Mouse (Mus musculus) cerebellum, adult 9-10 months (tissue): ENCODE measurements around the gene B3galt1.

Experiments used
- DNase-seq: peaks from one replicate; pipeline ENCODE4 v3.0.0; 2022

The B3galt1 gene

DNA sequence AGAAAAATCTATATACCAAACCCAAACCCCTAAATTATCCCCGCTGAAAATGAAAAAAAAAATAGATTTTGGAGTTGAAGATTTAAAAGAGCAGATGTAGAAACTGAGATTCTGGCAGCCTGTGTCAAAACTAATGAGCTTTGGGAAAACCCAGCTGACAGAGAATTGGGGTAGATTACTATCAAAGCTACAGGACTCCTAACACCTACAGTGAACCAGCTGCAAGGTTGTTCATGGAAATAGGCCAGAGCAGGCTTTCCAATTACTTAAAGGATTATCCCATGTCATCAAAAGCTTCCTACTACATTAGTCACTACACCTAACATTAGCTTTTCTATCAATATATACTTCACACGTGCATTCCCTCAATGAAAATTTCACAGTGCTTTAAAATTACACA lies 165.1 kb downstream of the B3galt1 start:
- no peak for DNase-seq

DNA sequence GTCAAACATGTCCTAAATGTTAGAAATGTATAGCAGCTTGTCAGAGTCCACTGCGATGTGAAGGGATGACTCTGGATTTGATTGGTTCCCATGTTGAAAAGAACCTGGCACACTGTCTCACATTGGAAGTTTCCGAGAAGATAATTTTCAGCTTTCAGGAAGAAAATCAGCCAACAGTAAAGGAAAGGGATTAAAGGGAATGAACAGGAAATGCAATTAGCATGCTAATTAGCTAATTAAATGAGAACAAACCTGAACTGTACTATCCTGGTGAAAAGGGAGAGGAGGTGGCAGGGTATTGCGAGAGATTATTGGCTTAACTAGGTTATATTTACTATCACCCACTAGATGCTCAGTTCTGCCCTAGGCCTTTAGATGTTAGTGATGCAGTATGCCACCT lies 185.9 kb downstream of the B3galt1 start:
- no peak for DNase-seq

DNA sequence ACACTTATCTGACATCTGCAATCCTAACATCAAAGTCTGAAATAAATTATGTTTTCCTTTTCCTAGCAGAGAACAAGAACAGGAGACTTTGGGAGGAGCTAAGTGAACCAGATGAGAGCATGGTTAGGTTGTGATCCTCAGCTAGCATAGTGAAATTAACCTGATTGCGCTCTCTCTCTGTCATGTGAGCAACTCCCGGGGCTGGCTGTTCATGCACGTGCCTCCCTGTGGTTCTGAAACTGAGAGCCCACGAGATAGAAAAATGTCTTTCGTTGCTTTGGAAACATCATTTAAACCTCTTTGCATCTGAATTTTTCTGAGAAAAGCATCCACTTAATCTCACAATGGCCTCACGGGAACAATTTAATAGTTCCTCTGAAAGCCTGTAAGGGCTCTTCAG lies 190.8 kb downstream of the B3galt1 start:
- no peak for DNase-seq

DNA sequence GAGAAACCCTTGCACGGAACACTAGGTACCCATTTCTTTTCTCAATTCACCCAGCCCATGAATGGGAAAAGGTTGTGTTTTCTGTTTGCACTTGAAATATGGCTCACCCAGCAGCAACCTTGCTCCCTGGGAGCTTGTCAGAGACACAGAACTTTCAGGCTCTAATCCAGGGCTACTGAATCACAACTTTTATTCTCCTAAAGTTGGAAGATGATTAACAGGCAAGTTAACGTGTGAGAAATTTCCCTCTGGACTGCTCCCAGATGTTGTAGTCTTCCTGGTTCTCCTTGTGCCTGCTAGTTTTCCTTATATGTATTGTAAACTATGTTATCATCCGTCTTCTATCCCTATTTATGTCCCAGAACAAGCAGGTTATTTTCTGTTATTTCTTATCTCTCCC lies 221.9 kb downstream of the B3galt1 start:
- DNase-seq: no peak

DNA sequence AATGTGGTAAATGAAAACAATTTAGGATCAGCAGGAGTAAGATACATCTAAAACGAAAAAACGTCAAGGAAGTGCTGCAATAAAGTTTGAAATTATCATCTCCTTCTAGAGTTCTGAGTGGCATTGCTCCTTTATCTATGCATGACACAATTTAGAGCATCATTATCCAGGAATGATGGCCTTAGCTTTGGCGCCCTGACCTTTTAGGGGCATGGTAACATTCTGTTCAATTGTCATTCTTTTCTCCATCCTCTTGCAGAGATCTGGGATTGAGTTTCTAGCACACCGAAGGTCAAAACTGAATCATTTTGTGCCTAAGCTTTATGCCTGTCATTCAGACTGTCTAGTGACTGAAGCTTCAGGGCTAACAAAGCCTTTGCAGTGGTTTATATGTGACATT lies 231.9 kb downstream of the B3galt1 start:
- no peak for DNase-seq

DNA sequence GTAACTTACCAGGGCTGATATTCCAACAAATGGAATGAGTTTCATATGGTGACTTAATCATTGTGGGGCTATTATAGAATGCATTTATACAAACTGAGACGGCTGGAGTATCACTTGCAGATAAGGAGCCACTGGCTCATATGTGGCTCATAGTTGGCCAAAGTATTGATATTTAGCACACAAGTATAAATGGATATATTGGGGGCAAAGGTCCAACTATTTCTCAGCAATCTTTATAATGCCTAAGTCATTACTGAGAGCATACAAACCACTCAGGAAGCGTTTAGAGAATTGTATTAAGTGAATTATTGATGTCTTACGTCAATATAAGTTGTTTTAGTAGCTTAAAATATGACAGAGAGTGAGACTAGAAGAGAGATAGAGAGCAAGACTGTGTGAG lies 234.3 kb downstream of the B3galt1 start:
- DNase-seq: no peak

DNA sequence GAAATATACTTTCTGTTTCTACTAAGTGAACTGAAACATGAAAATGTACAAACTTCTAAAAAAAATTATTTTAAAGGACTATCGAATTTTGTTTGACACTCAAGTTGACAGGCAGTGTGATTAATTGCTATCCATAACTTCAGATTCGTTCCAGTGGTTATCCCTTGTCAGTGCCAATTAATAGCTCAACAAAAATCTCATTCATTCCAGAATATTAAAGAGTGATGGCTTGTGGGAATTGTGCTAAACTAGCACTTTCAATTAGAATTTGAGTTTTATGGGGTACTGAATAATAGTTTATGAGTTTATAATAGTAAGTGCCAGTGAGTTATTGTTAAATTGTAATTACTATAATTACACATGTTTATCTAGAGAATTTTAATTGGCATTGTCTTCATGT lies 250.5 kb downstream of the B3galt1 start:
- no peak for DNase-seq

DNA sequence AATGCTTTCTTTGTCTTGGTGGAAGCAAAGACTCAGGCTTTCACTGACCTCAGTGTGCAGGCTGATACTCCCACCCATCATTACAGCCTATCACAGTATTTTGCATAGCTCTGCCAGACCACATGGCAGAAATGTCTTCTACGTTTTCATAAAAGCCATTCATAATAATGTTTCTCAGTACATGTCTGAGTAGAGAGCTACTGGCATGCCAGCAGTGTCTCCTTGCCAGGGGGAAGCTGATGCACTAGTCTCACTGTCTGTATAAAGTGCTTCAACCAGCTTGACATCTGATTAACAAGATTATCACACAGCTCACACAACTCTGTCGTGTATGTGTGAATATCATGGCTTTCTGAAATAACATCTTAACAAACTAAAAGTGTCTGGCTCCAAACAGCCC lies 252.3 kb downstream of the B3galt1 start:
- DNase-seq: no peak

DNA sequence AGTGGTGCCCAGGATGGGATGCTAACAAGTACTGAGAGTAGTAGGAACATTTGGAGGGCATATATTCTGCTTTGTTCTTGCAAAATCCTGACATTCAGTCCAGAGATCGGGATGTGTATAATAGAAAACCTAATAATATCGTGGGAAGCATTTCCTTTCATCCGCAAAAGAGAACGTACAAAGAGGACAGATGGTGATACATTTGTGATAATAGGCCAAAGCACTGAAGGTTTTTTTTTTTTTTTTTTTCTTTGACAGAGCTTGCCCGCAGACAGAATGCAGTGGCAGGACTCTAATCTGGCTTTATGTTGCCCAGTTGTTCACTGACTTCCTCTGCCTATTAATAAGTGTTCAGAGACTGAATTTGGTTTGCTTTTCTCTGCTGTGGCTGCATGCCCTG lies 256.7 kb downstream of the B3galt1 start:
- peak; percentile 17 for DNase-seq

DNA sequence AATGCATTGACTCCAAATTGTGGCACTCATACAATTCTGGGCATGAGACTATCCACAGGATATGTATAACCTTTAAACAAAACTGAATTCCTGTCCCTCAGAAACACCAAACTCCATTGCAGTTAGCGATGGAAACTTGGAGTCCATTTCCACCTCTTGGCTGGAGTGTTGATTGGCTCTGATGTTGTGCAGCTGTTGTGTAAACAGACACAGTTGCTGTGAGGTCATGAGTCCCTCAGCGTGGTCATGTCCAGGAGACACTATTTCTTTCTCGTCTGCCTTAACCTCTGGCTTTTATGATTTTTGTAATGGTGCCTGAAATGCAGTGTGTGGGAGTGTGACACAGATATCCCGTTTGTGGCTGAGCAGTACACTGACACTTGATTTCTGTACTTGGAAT lies 262.0 kb downstream of the B3galt1 start:
- no peak for DNase-seq

DNA sequence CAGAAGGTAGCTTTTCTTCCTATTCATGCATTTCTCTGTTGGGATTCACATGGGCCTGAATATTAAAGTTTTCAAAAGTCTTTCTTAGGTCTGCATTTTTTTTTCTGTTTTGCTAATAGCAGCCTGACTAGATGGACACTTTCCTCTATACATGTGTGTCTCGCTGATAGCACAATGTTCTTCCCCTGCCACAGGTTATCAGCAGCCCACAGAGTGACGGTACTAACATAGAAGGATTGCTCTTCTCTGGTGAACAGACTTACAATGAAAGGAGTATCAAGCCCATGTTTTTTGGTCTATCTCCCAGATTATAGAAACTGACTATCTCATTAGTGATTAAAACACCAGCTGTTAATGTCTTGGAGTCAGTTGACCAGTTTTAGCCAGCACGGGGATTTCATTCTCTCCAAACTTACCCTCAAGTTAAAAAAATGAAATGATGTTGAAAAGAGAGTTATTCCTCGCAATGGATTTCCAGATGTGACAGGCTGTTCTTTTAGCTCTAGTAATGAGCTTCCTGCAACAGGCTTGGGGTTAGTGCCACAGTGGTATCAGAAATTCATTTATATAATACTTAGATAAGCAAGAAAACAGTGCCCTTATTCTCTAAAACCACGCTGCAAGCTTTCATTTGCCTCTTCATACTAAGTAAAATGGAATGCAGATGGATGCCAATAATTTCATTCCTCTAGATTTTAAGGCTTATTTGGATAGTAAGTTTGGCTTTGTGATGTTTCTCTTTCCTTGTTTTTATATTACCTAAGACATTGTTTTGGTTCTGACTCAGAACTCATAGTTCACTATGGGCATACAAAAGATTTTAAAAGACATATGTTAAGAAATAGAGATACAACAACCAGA lies 263.6 kb downstream of the B3galt1 start:
- DNase-seq: no peak

DNA sequence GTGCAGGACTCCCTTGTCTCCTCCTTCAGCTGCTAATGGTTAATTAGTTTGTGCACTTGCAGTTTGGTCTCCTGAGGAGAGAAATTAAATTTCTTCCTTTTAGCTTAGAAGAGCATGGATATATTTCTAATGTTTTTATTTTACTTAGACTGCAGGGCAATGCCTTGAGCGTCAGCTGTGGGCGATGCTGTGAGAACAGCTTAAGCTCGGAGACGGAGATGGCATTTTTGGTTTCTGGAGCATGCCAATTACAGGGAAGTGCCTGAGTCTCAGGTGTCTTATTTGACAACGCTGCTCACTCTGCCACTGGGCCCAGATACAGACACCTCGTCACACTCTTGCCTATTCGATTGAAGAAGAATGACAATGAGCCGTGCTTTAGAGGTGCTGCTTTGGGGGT lies 282.1 kb downstream of the B3galt1 start:
- no peak for DNase-seq

DNA sequence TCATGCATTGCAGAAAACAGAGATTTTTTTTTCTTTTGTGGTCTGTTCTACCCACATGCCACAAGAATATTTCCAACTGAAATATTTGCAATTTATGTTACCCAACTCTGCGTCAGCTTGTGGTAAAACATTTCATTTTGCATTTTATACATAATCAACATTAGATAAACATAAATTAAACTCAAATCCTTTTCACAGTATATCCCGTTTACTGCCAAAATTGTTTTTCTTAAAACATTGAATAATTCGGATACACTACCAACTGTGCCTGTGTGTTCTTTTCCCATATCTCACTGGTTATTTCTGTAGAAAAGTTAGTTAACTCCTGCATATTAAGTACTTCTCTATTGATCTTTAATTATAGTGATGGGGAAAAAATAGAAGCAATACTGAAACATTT lies 285.1 kb downstream of the B3galt1 start:
- DNase-seq: no peak

DNA sequence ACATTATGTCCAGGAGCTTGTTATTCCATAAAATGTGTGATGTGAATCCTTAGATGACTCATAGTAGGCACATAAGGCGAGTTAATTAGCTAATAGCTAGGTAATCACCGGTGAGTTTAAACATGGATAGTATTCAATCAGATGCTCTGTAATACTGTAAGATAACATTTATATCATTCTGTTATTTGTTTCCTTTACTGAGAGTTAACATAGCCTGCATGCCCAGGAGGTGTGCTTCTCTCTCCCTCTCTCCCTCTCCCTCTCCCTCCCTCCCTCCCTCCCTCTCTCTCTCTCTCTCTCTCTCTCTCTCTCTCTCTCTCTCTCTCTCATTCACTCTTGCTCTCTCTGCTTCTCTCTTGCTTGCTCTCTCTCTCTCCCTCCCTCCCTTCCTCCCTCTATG lies 292.7 kb downstream of the B3galt1 start:
- DNase-seq: no peak

DNA sequence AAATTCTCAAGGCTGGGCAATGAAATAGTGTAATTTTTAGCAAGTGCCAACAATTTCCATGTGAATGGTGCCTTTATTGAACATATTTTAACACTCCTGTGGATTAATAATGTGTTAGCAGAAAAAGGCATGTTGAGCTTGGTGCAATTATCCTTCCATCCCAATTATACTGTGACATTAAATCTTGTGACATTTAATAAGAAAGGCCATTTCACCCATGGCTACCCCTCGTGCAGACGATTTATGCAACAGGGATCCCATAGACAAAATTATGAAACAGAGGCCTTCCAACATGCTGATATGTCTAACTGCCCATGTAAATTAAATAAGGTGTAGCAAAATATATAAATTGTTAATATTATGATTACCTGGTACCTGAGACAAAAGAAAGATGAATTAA lies 293.3 kb downstream of the B3galt1 start:
- no peak for DNase-seq

DNA sequence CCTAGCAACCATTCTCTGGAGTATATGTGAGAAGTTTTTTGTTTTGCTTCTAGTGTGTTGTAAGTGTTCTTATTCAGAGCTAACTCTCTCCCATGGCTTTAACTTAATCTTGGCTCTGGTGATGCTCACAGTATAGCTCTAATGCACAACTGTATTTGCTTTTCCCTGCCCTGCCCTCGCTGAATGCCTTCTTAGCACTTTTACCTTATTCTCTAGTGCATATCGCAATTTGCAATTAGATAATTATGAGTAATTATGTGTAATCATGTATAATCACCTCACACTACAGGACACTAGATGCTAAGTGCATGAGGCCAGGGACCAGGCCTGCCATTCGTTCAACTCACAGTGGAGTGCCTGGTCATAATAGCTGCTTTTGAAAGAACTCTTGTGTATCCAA lies 307.7 kb downstream of the B3galt1 start:
- no peak for DNase-seq

DNA sequence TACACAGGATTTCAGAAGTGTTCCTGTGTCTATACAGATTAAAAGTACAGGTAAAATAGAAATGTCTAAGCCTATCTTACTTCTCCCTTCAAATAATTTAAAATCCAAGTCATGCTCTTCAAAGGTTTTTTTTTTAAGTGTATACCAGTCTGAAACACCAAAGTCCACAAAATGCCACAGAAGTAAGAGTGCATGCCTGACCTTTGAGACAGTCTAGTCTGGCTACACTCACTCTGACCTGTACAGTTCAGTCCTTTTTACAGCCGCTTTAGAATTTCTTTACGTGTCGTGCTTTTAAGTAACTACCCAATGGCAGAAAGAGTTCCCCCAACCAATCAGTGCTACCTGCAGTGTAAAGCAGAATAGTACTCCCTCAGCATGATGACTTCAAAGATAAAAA lies 314.2 kb downstream of the B3galt1 start:
- DNase-seq: no peak

DNA sequence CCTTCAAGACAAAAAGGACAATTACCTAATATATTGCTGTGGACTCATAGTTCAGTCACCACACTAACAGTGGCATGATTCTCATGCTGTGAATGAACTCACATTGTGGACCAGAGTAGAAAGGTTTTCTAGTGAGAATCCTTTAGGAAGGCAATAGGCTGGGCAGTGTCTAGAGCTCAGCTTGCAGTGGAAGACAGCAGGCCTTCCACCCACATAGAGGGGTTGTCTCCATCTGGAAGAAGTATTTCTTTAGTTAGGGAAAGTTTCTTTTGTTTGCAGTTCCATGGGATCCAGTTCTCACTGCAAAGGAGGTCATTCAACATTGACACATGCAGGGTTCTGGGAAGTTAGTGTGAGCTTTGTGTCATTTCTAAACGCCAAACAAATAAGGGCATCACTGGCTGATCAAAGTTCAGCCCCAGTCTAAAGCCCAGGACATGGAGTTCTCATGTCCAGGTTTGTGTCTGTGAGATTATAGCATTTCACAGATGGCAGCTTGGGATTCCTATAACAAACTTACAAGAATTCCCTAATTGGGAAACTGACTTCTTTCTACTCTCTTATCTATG lies 316.1 kb downstream of the B3galt1 start:
- DNase-seq: no peak

DNA sequence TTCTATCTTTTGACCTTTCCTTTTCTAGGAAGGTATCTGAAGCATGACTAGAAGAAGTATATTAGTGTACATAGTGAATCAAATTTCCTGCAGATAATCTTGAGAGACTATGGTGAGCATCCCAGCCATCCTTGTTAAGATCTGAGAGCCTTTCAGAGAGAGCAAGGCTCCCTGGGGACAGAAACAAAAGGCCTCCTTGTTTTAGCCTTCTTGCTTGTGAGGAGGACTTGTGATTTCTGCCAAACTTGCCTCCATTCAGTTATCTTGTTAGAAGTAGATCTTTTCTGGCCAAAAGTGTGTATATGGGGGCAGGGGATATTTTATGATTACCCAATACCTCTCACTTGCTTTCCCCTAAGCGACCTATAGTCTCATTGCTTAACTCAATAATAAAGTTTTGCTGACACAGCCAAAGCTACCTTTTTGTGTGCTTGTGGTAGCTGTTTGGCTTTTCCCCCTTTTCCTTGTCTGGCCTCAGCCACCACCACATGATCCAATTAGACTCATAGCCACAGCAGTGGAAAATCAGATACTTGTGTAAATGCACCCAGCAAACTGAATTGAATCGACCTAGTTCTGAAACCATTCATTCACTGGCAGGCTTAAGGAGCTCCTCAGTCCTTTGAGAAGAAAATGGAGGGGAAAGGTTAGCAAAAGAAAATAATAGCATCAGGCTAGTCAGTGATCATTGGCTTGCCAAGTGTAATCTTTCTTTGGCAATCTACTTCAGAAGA lies 332.5 kb downstream of the B3galt1 start:
- DNase-seq: peak; percentile 8

DNA sequence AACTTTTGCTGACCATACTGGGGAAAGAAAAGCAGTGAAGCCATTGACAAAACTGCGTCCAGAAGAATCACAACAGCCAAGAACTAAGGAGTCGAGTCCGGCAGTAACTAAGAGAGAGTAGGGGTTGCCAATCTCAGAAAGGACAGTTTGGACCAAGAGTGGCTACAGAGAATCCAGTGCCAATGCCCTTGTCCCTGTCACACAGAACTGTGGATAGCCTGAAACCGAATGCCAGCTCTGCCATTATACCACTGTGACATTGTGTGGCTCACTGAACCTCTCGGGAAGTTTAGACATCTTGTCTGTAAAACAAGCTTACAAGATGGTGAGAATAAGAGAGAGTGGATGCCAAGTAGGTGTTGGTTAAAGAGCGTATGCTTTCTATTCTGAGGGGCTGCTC lies 335.9 kb downstream of the B3galt1 start:
- DNase-seq: no peak

DNA sequence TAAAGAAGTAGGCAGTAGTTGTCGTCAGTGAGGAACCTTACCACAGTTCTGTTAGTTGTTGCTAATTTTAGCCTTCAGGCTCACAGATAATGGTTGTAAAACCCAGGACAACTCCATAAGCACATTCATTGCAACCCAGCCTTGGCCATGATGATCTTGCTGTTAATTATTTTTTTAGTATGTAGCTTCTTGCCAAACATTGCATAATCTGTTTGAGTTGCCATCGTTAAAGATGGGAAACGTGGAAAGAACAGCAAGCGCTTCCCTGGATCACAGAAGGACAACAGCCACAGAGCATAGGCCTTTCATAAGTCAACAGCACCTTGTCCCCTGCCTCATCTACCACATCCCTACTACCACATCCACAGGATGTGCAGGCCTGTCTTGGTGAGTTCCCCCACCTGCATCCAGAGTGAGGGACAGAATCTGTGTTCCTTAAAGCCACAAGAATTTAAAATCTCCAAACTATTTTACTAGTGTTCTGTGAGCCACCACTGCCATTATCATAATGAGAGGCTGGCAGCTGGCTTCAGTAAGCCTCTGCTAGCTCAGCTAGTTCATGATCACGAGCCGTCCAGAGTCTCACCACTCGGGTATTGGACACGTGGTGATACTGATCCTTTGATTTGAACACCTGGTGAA lies 337.1 kb downstream of the B3galt1 start:
- no peak for DNase-seq

DNA sequence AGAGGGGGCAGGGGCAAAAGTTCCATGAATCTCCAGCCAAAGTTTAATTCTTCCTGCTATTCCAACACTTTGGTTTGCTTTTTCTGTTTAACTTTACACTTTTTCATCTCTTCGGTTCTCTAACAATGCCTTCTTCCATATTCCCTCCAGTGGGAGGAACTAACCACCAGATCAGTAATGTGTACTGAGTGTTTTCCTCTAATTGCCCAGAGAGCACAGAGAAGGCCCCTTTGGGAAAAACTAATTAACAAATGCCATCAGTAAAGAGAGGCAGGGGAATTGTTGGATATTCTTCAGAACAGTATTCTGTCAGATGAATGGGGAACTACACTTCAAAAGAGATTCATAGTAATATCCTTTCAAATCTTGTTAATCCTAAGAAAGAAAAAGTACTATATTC lies 338.1 kb downstream of the B3galt1 start:
- no peak for DNase-seq

DNA sequence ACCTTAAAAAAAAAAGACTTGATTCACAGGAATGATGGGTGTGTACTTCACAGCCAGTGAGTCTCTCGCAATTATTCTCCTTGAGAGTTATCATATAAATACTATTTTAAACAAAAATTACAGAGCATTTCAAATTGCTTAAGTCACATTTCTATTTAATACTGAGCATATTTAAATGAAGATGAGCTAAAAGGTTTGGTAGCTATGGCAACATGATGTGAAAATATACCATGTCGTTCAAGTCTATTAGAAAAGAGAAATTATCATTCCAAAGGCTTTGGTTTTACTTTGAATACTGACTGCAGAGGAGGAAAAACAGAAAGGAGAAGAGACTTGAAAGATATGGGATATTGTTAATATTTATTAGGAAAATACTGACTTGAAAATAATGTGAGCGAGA lies 366.3 kb downstream of the B3galt1 start:
- no peak for DNase-seq

DNA sequence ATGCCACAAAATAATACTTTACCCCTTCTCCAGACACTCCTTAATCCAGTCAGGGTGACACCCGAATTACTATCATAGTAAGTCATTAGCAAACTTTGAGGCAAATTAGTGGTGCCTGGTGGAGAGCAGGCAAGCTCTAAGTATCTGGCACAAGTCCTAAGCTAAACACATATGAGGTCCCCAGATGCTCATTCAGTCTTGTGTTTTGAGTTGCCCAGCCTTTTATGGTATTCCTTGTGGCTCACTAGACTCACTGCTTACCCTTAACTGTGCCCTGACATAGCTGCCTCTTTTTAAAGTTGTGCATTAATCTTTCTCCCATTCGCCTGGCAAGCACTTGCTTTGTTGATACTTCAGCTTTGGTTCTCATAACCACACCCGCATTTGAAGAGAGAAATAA lies 382.7 kb downstream of the B3galt1 start:
- no peak for DNase-seq
